Mouse (Mus musculus): ENCODE results near the gene Gm5426. TPM values are rescaled to one million over a fixed set of nuclear protein-coding genes. Genes with fewer than 3 reads are reported as not detected.

Gm5426 gene
- polyA plus RNA-seq, 1 experiment from 2014 or later: not detected

- H3K9ac ChIP-seq: no peak overlapping the region
- WGBS (ENCODE audit: insufficient replicate concordance): 69% methylated on average over 3 of the region's 3 CpGs
- no peaks in the 10 kb centered on the region for H3K36me3 ChIP-seq
- H3K4me2 ChIP-seq: no peak overlapping the region
- H3K27me3 ChIP-seq: no peaks in the 10 kb centered on the region
- H3K9me3 ChIP-seq (replicated peaks): no peaks in the 10 kb centered on the region; the same call in 1 of the 2 replicates
- ATAC-seq (ENCODE audit: low read depth): no peak
- no peaks in the 10 kb centered on the region for H3K4me1 ChIP-seq (replicated peaks)
- no peak for DNase-seq
- no peak overlapping the region for H3K27ac ChIP-seq
- no peak overlapping the region for H3K4me3 ChIP-seq (replicated peaks)
Observed at GRCm38 (mm10) chr10:96115325-96115724, 21.1 kb upstream of the Gm5426 start.

- no peaks in the 10 kb centered on the region for H3K36me3 ChIP-seq
Observed at GRCm38 (mm10) chr10:96120821-96121220, 15.6 kb upstream of the Gm5426 start.

GRCm38 (mm10) chr10:96121249-96122010, 15.0 kb upstream of the Gm5426 start:
- 66% methylated on average over 4 of the region's 4 CpGs for WGBS (ENCODE audit: insufficient replicate concordance)
- Histone ChIP-seq H3K27me3 (no peaks in the 10 kb centered on the region), H3K36me3 (no peaks in the 10 kb centered on the region), H3K4me2 (no peak overlapping the region), H3K27ac (no peak overlapping the region), H3K9me3 (replicated peaks) (no peaks in the 10 kb centered on the region), H3K4me3 (replicated peaks) (no peak overlapping the region), H3K4me1 (replicated peaks) (peaks cover 12% of the 10 kb centered on the region), H3K9ac (no peak overlapping the region)
- ATAC-seq (ENCODE audit: low read depth) (no peak), DNase-seq (no peak)

More at GRCm38 (mm10) chr10:96120821-96121220, 15.6 kb upstream of the Gm5426 start:
- DNase-seq (no peak), ATAC-seq (ENCODE audit: low read depth) (no peak)
- no peaks in the 10 kb centered on the region for H3K27me3 ChIP-seq
- H3K9ac ChIP-seq: no peak overlapping the region
- H3K4me3 ChIP-seq (replicated peaks): no peak overlapping the region
- no peak overlapping the region for H3K27ac ChIP-seq
- peaks cover 12% of the 10 kb centered on the region for H3K4me1 ChIP-seq (replicated peaks)
- WGBS (ENCODE audit: insufficient replicate concordance): 70% methylated on average over 2 of the region's 2 CpGs
- no peak overlapping the region for H3K4me2 ChIP-seq
- no peaks in the 10 kb centered on the region for H3K9me3 ChIP-seq (replicated peaks)

- no peak overlapping the region for H3K4me3 ChIP-seq (replicated peaks)
- WGBS (ENCODE audit: insufficient replicate concordance): 45% methylated on average over 5 of the region's 5 CpGs
Observed at GRCm38 (mm10) chr10:96123885-96124284, 12.5 kb upstream of the Gm5426 start.

GRCm38 (mm10) chr10:96124290-96124689, 12.1 kb upstream of the Gm5426 start:
- Histone ChIP-seq H3K27me3 (no peaks in the 10 kb centered on the region), H3K27ac (no peak overlapping the region), H3K4me3 (replicated peaks) (no peak overlapping the region), H3K4me1 (replicated peaks) (peaks cover 12% of the 10 kb centered on the region), H3K9me3 (replicated peaks) (no peaks in the 10 kb centered on the region), H3K36me3 (no peaks in the 10 kb centered on the region), H3K4me2 (no peak overlapping the region), H3K9ac (no peak overlapping the region)
- DNase-seq (no peak), ATAC-seq (ENCODE audit: low read depth) (peak; percentile 62)
- 31% methylated on average over 1 of the region's 1 CpGs for WGBS (ENCODE audit: insufficient replicate concordance)

More at GRCm38 (mm10) chr10:96123885-96124284, 12.5 kb upstream of the Gm5426 start:
- Histone ChIP-seq H3K9me3 (replicated peaks) (no peaks in the 10 kb centered on the region), H3K27ac (no peak overlapping the region), H3K9ac (no peak overlapping the region), H3K4me2 (no peak overlapping the region), H3K4me1 (replicated peaks) (peaks cover 12% of the 10 kb centered on the region), H3K36me3 (no peaks in the 10 kb centered on the region), H3K27me3 (no peaks in the 10 kb centered on the region)
- DNase-seq (no peak), ATAC-seq (ENCODE audit: low read depth) (no peak)

GRCm38 (mm10) chr10:96125771-96126454, 10.5 kb upstream of the Gm5426 start:
- Histone ChIP-seq H3K4me2 (no peak overlapping the region), H3K9me3 (replicated peaks) (no peaks in the 10 kb centered on the region), H3K4me1 (replicated peaks) (peaks cover 12% of the 10 kb centered on the region), H3K36me3 (no peaks in the 10 kb centered on the region), H3K4me3 (replicated peaks) (no peak overlapping the region), H3K27me3 (no peaks in the 10 kb centered on the region), H3K27ac (no peak overlapping the region), H3K9ac (no peak overlapping the region)
- WGBS (ENCODE audit: insufficient replicate concordance): 58% methylated on average over 9 of the region's 9 CpGs
- no peak for DNase-seq
- ATAC-seq (ENCODE audit: low read depth): no peak

- Histone ChIP-seq H3K9me3 (replicated peaks) (no peaks in the 10 kb centered on the region), H3K4me1 (replicated peaks) (peaks cover 9% of the 10 kb centered on the region), H3K27ac (no peak overlapping the region), H3K4me3 (replicated peaks) (no peak overlapping the region), H3K36me3 (no peaks in the 10 kb centered on the region), H3K4me2 (no peak overlapping the region), H3K27me3 (no peaks in the 10 kb centered on the region), H3K9ac (no peak overlapping the region)
- DNase-seq (no peak), ATAC-seq (ENCODE audit: low read depth) (peak; percentile 65)
- WGBS (ENCODE audit: insufficient replicate concordance): 18% methylated on average over 2 of the region's 2 CpGs
Observed at GRCm38 (mm10) chr10:96129213-96129612, 7.2 kb upstream of the Gm5426 start.

- Histone ChIP-seq H3K9me3 (replicated peaks) (no peaks in the 10 kb centered on the region), H3K4me3 (replicated peaks) (no peak overlapping the region), H3K36me3 (no peaks in the 10 kb centered on the region), H3K4me1 (replicated peaks) (no peaks in the 10 kb centered on the region; the same call in 1 of the 2 replicates), H3K9ac (no peak overlapping the region), H3K4me2 (no peak overlapping the region), H3K27ac (no peak overlapping the region), H3K27me3 (no peaks in the 10 kb centered on the region)
- no peak for DNase-seq
- WGBS (ENCODE audit: insufficient replicate concordance): 74% methylated on average over 3 of the region's 3 CpGs
- no peak for ATAC-seq (ENCODE audit: low read depth)
Observed at GRCm38 (mm10) chr10:96130406-96130805, 6.0 kb upstream of the Gm5426 start.

- H3K4me3 ChIP-seq (replicated peaks): no peak overlapping the region
- H3K4me2 ChIP-seq: no peak overlapping the region
- no peak overlapping the region for H3K27ac ChIP-seq
- DNase-seq: no peak
- H3K27me3 ChIP-seq: no peaks in the 10 kb centered on the region
- H3K36me3 ChIP-seq: no peaks in the 10 kb centered on the region
- no peaks in the 10 kb centered on the region for H3K9me3 ChIP-seq (replicated peaks)
- 70% methylated on average over 6 of the region's 6 CpGs for WGBS (ENCODE audit: insufficient replicate concordance)
- H3K9ac ChIP-seq: no peak overlapping the region
- H3K4me1 ChIP-seq (replicated peaks): no peaks in the 10 kb centered on the region
- no peak for ATAC-seq (ENCODE audit: low read depth)
Observed at GRCm38 (mm10) chr10:96131112-96131511, 5.3 kb upstream of the Gm5426 start.

GRCm38 (mm10) chr10:96132161-96132560, 4.2 kb upstream of the Gm5426 start:
- H3K9ac ChIP-seq: no peak overlapping the region
- no peak for DNase-seq
- H3K4me2 ChIP-seq: no peak overlapping the region
- no peaks in the 10 kb centered on the region for H3K4me1 ChIP-seq (replicated peaks)
- no peak overlapping the region for H3K27ac ChIP-seq
- H3K4me3 ChIP-seq (replicated peaks): no peak overlapping the region
- ATAC-seq (ENCODE audit: low read depth): no peak
- WGBS (ENCODE audit: insufficient replicate concordance): 17% methylated on average over 6 of the region's 6 CpGs
- no peaks in the 10 kb centered on the region for H3K9me3 ChIP-seq (replicated peaks)
- H3K27me3 ChIP-seq: no peaks in the 10 kb centered on the region
- H3K36me3 ChIP-seq: no peaks in the 10 kb centered on the region

- Histone ChIP-seq H3K36me3 (no peaks in the 10 kb centered on the region), H3K4me3 (replicated peaks) (no peak overlapping the region), H3K4me1 (replicated peaks) (0 out of 2 replicates have a peak, but pooled peaks cover 3% of the 10 kb centered on the region), H3K27me3 (no peaks in the 10 kb centered on the region), H3K27ac (no peak overlapping the region), H3K9me3 (replicated peaks) (no peaks in the 10 kb centered on the region), H3K4me2 (no peak overlapping the region), H3K9ac (no peak overlapping the region)
- WGBS (ENCODE audit: insufficient replicate concordance): 73% methylated on average over 5 of the region's 5 CpGs
- DNase-seq (no peak), ATAC-seq (ENCODE audit: low read depth) (no peak)
Observed at GRCm38 (mm10) chr10:96138585-96138984, 2.2 kb downstream of the Gm5426 start.
